Mouse (Mus musculus) neural tube, embryonic 12.5 days (tissue): ENCODE data around the gene Mrpl49. TPM values are rescaled to one million over a fixed set of nuclear protein-coding genes. Genes with fewer than 3 reads are reported as not detected.

Experiments used
- ATAC-seq: fragments of 200-750 bp; cut with Nextera tagmentation; 2 replicates; pipeline ENCODE4 v1.8.0; 2017; ENCODE audit warnings: low read depth, mild to moderate bottlenecking, moderate TSS enrichment, moderate library complexity; ENCODE audit not compliant: low FRiP score
- H3K27ac ChIP-seq: fragments of 300-500 bp; sonication (generic); 2 replicates; pipeline ENCODE4 v1.5.1; 2016
- H3K27me3 ChIP-seq: fragments of 300-500 bp; sonication (generic); replicated peaks from 2 replicates; pipeline ENCODE4 v1.6.1; 2016; ENCODE audit warnings: mild to moderate bottlenecking
- H3K36me3 ChIP-seq: fragments of 300-500 bp; sonication (generic); 2 replicates; pipeline ENCODE4 v1.6.1; 2016; ENCODE audit warnings: mild to moderate bottlenecking
- H3K4me1 ChIP-seq: fragments of 300-500 bp; sonication (generic); 2 replicates; pipeline ENCODE4 v1.6.1; 2016
- H3K4me2 ChIP-seq: fragments of 300-500 bp; sonication (generic); replicated peaks from 2 replicates; pipeline ENCODE4 v1.6.1; 2016; ENCODE audit warnings: mild to moderate bottlenecking
- H3K4me3 ChIP-seq: fragments of 300-500 bp; sonication (generic); 2 replicates; pipeline ENCODE4 v1.5.1; 2016
- H3K9ac ChIP-seq: fragments of 300-500 bp; sonication (generic); 2 replicates; pipeline ENCODE4 v1.6.1; 2016; ENCODE audit warnings: mild to moderate bottlenecking
- H3K9me3 ChIP-seq: fragments of 300-500 bp; sonication (generic); 2 replicates; pipeline ENCODE4 v1.6.1; 2016; ENCODE audit warnings: mild to moderate bottlenecking
- WGBS: fragments of 180-500 bp; shearing (Covaris S2); methylation state at CpG from one replicate; pipeline ENCODE4 v1.1.7; 2016; 5-methylcytosine and 5-hydroxymethylcytosine counted together
- polyA plus RNA-seq: library from polyadenylated mRNA; unstranded; fragments of >200 nt; fragmentation: Nextera tagmentation; extraction: Ambion mirVana; gene quantifications from 2 replicates; pipeline ENCODE4 v1.2.1, GENCODE M21; 2016

The Mrpl49 gene
- 66.0 and 68.6 TPM in 2 replicates for polyA plus RNA-seq

- peaks cover 44% of the 10 kb centered on the region for H3K36me3 ChIP-seq
- WGBS, result under 1% methylated on average over 63 of the region's 63 CpGs
These were observed at the start of gene Mrpl49, which contains the start of gene Fau for GRCm38 (mm10) chr19:6057313-6058096. TSS of gene Mrpl49 (minus strand) at chr19:6057785. TSS of gene Fau (plus strand) at chr19:6057844.

GRCm38 (mm10) chr19:6105586-6105985 is 48.0 kb upstream of the Mrpl49 start, which contains the start of gene Naaladl1:
TSS of gene Naaladl1 (plus strand) at chr19:6105782.
- Histone ChIP-seq H3K9ac (no peak within 1 kb of the TSS), H3K4me3 (no peak within 1 kb of the TSS)

More at GRCm38 (mm10) chr19:6057313-6058096, at the start of gene Mrpl49, which contains the start of gene Fau:
- peak; percentile 80 for ATAC-seq
- peak within 1 kb of the TSS; percentile 84 for H3K4me2 ChIP-seq
- peaks cover 33% of the 10 kb centered on the region for H3K4me1 ChIP-seq
- peak within 1 kb of the TSS; percentile 42; the same call in 1 of the 2 replicates for H3K27ac ChIP-seq
- H3K9ac ChIP-seq, result peak within 1 kb of the TSS; percentile 83
- H3K4me3 ChIP-seq, result peak within 1 kb of the TSS; percentile 85
- no peaks in the 10 kb centered on the region for H3K9me3 ChIP-seq
- H3K27me3 ChIP-seq, result no peaks in the 10 kb centered on the region

GRCm38 (mm10) chr19:6104476-6104875 is 46.9 kb upstream of the Mrpl49 start:
- Histone ChIP-seq H3K9me3 (no peaks in the 10 kb centered on the region), H3K4me3 (no peak overlapping the region), H3K9ac (no peak overlapping the region), H3K27me3 (no peaks in the 10 kb centered on the region), H3K27ac (no peak overlapping the region), H3K4me2 (no peak overlapping the region), H3K4me1 (no peaks in the 10 kb centered on the region), H3K36me3 (no peaks in the 10 kb centered on the region)
- WGBS, result 93% methylated on average over 4 of the region's 4 CpGs
- no peak for ATAC-seq

More at GRCm38 (mm10) chr19:6105586-6105985, 48.0 kb upstream of the Mrpl49 start, which contains the start of gene Naaladl1:
- no peak for ATAC-seq
- H3K27ac ChIP-seq, result no peak within 1 kb of the TSS
- 89% methylated on average over 7 of the region's 7 CpGs for WGBS
- H3K9me3 ChIP-seq, result no peaks in the 10 kb centered on the region
- no peak within 1 kb of the TSS for H3K4me2 ChIP-seq
- H3K27me3 ChIP-seq, result no peaks in the 10 kb centered on the region
- no peaks in the 10 kb centered on the region for H3K36me3 ChIP-seq
- no peaks in the 10 kb centered on the region for H3K4me1 ChIP-seq

- Histone ChIP-seq H3K36me3 (peaks cover 6% of the 10 kb centered on the region; the same call in 1 of the 2 replicates), H3K4me1 (no peaks in the 10 kb centered on the region), H3K9me3 (no peaks in the 10 kb centered on the region), H3K9ac (no peak overlapping the region), H3K27me3 (no peaks in the 10 kb centered on the region), H3K4me2 (no peak overlapping the region), H3K4me3 (no peak overlapping the region), H3K27ac (no peak overlapping the region)
- ATAC-seq, result no peak
- 85% methylated on average over 6 of the region's 6 CpGs for WGBS
These were observed 44.7 kb upstream of the Mrpl49 start for GRCm38 (mm10) chr19:6102169-6102853.

GRCm38 (mm10) chr19:6101186-6101585 is 43.6 kb upstream of the Mrpl49 start:
- Histone ChIP-seq H3K4me1 (no peaks in the 10 kb centered on the region), H3K27me3 (no peaks in the 10 kb centered on the region), H3K36me3 (peaks cover 6% of the 10 kb centered on the region; the same call in 1 of the 2 replicates), H3K9me3 (no peaks in the 10 kb centered on the region), H3K4me3 (no peak overlapping the region), H3K9ac (no peak overlapping the region), H3K4me2 (no peak overlapping the region), H3K27ac (no peak overlapping the region)
- ATAC-seq, result no peak
- 51% methylated on average over 6 of the region's 6 CpGs for WGBS

- no peak for ATAC-seq
- Histone ChIP-seq H3K36me3 (peaks cover 23% of the 10 kb centered on the region; the same call in 1 of the 2 replicates), H3K27ac (no peak overlapping the region), H3K4me1 (no peaks in the 10 kb centered on the region), H3K4me2 (no peak overlapping the region), H3K4me3 (no peak overlapping the region), H3K9me3 (no peaks in the 10 kb centered on the region), H3K9ac (no peak overlapping the region), H3K27me3 (no peaks in the 10 kb centered on the region)
- WGBS, result 95% methylated on average over 3 of the region's 3 CpGs
These were observed 40.3 kb upstream of the Mrpl49 start for GRCm38 (mm10) chr19:6097847-6098246.

- ATAC-seq, result no peak
- 92% methylated on average over 7 of the region's 7 CpGs for WGBS
- no peak within 1 kb of the TSS for H3K4me2 ChIP-seq
- H3K4me3 ChIP-seq, result no peak within 1 kb of the TSS
- H3K36me3 ChIP-seq, result peaks cover 47% of the 10 kb centered on the region
- H3K27me3 ChIP-seq, result no peaks in the 10 kb centered on the region
- H3K4me1 ChIP-seq, result no peaks in the 10 kb centered on the region
- no peak within 1 kb of the TSS for H3K27ac ChIP-seq
- H3K9me3 ChIP-seq, result no peaks in the 10 kb centered on the region
- H3K9ac ChIP-seq, result no peak within 1 kb of the TSS
These were observed 36.5 kb upstream of the Mrpl49 start, which contains the start of gene AC131692.1 for GRCm38 (mm10) chr19:6094119-6094518. TSS of gene AC131692.1 (plus strand) at chr19:6094419.

GRCm38 (mm10) chr19:6088841-6089240 is 31.3 kb upstream of the Mrpl49 start:
- Histone ChIP-seq H3K4me3 (no peak overlapping the region), H3K27me3 (no peaks in the 10 kb centered on the region), H3K4me2 (no peak overlapping the region), H3K9ac (no peak overlapping the region), H3K9me3 (no peaks in the 10 kb centered on the region), H3K4me1 (peaks cover 17% of the 10 kb centered on the region), H3K27ac (no peak overlapping the region), H3K36me3 (peaks cover 42% of the 10 kb centered on the region)
- WGBS, result 93% methylated on average over 13 of the region's 13 CpGs
- no peak for ATAC-seq

GRCm38 (mm10) chr19:6085417-6085879 is 27.9 kb upstream of the Mrpl49 start:
- Histone ChIP-seq H3K27me3 (no peaks in the 10 kb centered on the region), H3K4me1 (peaks cover 22% of the 10 kb centered on the region), H3K4me3 (peak overlapping the region; percentile 71), H3K4me2 (peak overlapping the region; percentile 84), H3K27ac (no peak overlapping the region), H3K9me3 (no peaks in the 10 kb centered on the region), H3K9ac (peak overlapping the region; percentile 44; the same call in 1 of the 2 replicates), H3K36me3 (peaks cover 41% of the 10 kb centered on the region)
- whole genome bisulfite sequencing, result under 1% methylated on average over 17 of the region's 17 CpGs
- ATAC-seq, result peak; percentile 86

GRCm38 (mm10) chr19:6084478-6085248 is 27.1 kb upstream of the Mrpl49 start, which contains the start of the genes Zfpl1 and Cdca5:
TSS of gene Zfpl1 (minus strand) at chr19:6084956.
TSS of gene Cdca5 (plus strand) at chr19:6084983.
- Histone ChIP-seq H3K36me3 (peaks cover 41% of the 10 kb centered on the region), H3K27ac (no peak within 1 kb of the TSS)
- WGBS, result under 1% methylated on average over 58 of the region's 58 CpGs

GRCm38 (mm10) chr19:6082156-6082555 is 24.6 kb upstream of the Mrpl49 start, which contains the start of gene Gm28374:
TSS of gene Gm28374 (minus strand) at chr19:6082256.
- no peak within 1 kb of the TSS for H3K4me3 ChIP-seq
- H3K27me3 ChIP-seq, result no peaks in the 10 kb centered on the region
- 92% methylated on average over 9 of the region's 9 CpGs for WGBS
- H3K9me3 ChIP-seq, result no peaks in the 10 kb centered on the region
- no peak within 1 kb of the TSS for H3K27ac ChIP-seq
- ATAC-seq, result no peak
- H3K4me1 ChIP-seq, result peaks cover 22% of the 10 kb centered on the region
- H3K9ac ChIP-seq, result no peak within 1 kb of the TSS
- peaks cover 29% of the 10 kb centered on the region for H3K36me3 ChIP-seq
- no peak within 1 kb of the TSS for H3K4me2 ChIP-seq

More at GRCm38 (mm10) chr19:6084478-6085248, 27.1 kb upstream of the Mrpl49 start, which contains the start of the genes Zfpl1 and Cdca5:
- Histone ChIP-seq H3K4me3 (peak within 1 kb of the TSS; percentile 71), H3K4me1 (peaks cover 22% of the 10 kb centered on the region), H3K9ac (peak within 1 kb of the TSS; percentile 73), H3K9me3 (no peaks in the 10 kb centered on the region), H3K4me2 (peak within 1 kb of the TSS; percentile 84), H3K27me3 (no peaks in the 10 kb centered on the region)
- ATAC-seq, result peak; percentile 86
